Mouse (Mus musculus) midbrain, embryonic 10.5 days (tissue): ENCODE measurements at regions not wholly inside any gene's neighbourhood (a gene's known extent, or its start where the extent isn't known, plus 50 kb on each side); places are given as distances from the start of the nearest gene placed in this dataset.

ENCODE experiments used
- DNase-seq: peaks from one replicate; pipeline ENCODE4 v3.0.0-alpha.2; 2017; ENCODE audit warnings: low spot score
- H3K27ac ChIP-seq: fragments of 300-500 bp; sonication (generic); replicated peaks from 2 replicates; pipeline ENCODE4 v1.5.1; 2016; ENCODE audit warnings: mild to moderate bottlenecking
- H3K27me3 ChIP-seq: fragments of 300-500 bp; sonication (generic); 2 replicates; pipeline ENCODE4 v1.6.1; 2016; ENCODE audit warnings: low read depth, mild to moderate bottlenecking; ENCODE audit not compliant: poor library complexity, severe bottlenecking
- H3K36me3 ChIP-seq: fragments of 300-500 bp; sonication (generic); 2 replicates; pipeline ENCODE4 v1.6.1; 2016; ENCODE audit warnings: mild to moderate bottlenecking, moderate library complexity
- H3K4me1 ChIP-seq: fragments of 300-500 bp; sonication (generic); 2 replicates; pipeline ENCODE4 v1.6.1; 2016
- H3K4me3 ChIP-seq: fragments of 300-500 bp; sonication (generic); 2 replicates; pipeline ENCODE4 v1.5.1; 2016; ENCODE audit warnings: mild to moderate bottlenecking, moderate library complexity
- H3K9me3 ChIP-seq: fragments of 300-500 bp; sonication (generic); replicated peaks from 2 replicates; pipeline ENCODE4 v1.6.1; 2016; ENCODE audit warnings: mild to moderate bottlenecking
- WGBS: fragments of 180-500 bp; shearing (Covaris S2); methylation state at CpG from one replicate; pipeline ENCODE4 v1.1.7; 2016; 5-methylcytosine and 5-hydroxymethylcytosine counted together

DNA sequence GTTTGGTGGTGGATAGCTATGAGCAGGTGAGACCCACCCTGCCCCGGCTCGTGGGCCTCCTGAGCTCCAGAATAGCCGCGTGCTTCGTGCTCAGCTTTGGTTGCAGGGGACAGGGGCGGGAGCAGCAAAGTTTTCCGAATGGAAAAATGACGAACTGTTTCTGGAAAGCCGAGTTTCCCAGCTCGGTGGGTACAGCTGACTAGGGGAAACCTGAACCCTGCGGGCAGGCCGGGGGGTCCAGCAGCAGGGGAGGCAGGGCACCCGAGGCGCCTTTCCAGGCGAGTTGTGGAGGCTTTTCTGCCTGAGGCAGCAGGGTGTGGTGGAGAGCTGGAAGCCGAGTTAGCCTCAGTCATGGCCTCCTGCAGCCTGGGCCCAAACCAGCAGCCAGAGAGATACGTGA lies 88.8 kb upstream of the 1600014C23Rik start:
- peaks cover 14% of the 10 kb centered on the region for H3K4me1 ChIP-seq
- no peak overlapping the region for H3K27ac ChIP-seq
- H3K36me3 ChIP-seq: no peaks in the 10 kb centered on the region
- H3K4me3 ChIP-seq: no peak overlapping the region
- no peak for DNase-seq
- 84% methylated on average over 17 of the region's 17 CpGs for whole genome bisulfite sequencing
- H3K27me3 ChIP-seq: no peaks in the 10 kb centered on the region
- H3K9me3 ChIP-seq: no peaks in the 10 kb centered on the region

DNA sequence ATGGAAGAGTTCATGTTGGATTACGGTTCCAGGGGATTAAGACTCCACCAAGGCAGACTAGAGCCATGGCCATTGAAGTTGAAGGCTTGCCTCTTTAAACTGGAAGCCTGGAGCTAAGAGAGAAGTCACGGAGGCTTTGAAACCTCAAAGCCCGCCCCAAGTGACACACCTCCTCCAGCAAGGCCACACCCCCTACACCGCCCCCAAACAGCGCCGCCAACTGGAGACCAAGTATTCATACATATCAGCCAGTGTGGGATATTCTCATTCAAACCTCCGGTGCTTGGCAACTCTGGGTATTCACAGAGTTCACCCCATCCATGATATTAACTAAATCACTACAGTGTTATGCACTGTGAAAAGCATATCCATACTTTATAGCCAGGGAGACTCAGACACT lies 87.7 kb upstream of the 1600014C23Rik start:
- no peaks in the 10 kb centered on the region for H3K27me3 ChIP-seq
- WGBS: 93% methylated on average over 7 of the region's 7 CpGs

DNA sequence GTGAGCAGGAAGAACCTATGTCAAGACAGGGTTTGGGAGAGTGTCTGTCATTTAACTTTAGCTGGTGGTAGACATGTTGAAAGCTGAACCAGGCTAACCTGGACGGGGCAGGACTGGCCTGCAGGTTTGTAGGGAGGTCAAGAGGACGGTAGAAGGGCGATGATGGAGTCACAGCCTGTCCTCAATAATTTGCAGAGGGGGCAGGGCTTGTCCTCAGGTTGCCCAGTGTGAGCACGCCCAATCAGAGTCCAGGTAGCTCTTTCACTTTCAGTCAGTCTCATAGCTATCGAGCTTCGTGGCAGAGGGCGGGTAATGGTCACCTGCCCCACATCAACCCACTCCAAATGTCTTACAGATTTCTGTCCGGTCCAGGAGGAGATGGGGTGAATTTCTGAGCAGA lies 85.5 kb upstream of the 1600014C23Rik start:
- H3K27me3 ChIP-seq: peaks cover 7% of the 10 kb centered on the region; the same call in 1 of the 2 replicates
- no peak for DNase-seq
- no peaks in the 10 kb centered on the region for H3K36me3 ChIP-seq
- 92% methylated on average over 8 of the region's 8 CpGs for WGBS
- no peak overlapping the region for H3K4me3 ChIP-seq
- H3K27ac ChIP-seq: no peak overlapping the region
- peaks cover 13% of the 10 kb centered on the region for H3K4me1 ChIP-seq
- no peaks in the 10 kb centered on the region for H3K9me3 ChIP-seq

More for the DNA sequence above, 87.7 kb upstream of the 1600014C23Rik start:
- H3K4me3 ChIP-seq: no peak overlapping the region
- H3K4me1 ChIP-seq: peaks cover 14% of the 10 kb centered on the region
- no peaks in the 10 kb centered on the region for H3K36me3 ChIP-seq
- no peak for DNase-seq
- no peak overlapping the region for H3K27ac ChIP-seq
- no peaks in the 10 kb centered on the region for H3K9me3 ChIP-seq

DNA sequence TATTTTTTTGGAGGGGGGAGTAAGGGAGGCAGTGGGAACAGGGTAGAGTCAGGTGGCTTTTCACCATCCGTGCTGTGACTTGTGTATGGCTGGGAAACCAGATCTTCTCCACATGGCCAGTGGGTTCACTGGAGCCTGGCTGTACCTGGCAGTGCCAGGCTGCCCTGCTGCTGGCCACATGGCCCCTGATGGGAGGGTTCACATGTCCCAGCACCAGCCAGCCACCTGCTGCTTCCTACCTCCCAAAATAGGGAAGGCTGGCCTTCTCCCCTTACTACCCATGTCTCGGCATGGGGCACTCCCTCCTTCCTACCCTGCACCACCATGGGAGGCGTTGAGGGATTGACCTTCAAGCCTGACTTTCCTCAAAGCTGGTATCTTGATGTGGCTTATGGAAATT lies 82.9 kb upstream of the 1600014C23Rik start:
- H3K9me3 ChIP-seq: no peaks in the 10 kb centered on the region
- H3K4me3 ChIP-seq: no peak overlapping the region
- no peaks in the 10 kb centered on the region for H3K36me3 ChIP-seq
- DNase-seq: no peak
- H3K27ac ChIP-seq: no peak overlapping the region
- H3K4me1 ChIP-seq: peaks cover 13% of the 10 kb centered on the region
- peaks cover 13% of the 10 kb centered on the region; the same call in 1 of the 2 replicates for H3K27me3 ChIP-seq
- whole genome bisulfite sequencing: 77% methylated on average over 3 of the region's 3 CpGs

DNA sequence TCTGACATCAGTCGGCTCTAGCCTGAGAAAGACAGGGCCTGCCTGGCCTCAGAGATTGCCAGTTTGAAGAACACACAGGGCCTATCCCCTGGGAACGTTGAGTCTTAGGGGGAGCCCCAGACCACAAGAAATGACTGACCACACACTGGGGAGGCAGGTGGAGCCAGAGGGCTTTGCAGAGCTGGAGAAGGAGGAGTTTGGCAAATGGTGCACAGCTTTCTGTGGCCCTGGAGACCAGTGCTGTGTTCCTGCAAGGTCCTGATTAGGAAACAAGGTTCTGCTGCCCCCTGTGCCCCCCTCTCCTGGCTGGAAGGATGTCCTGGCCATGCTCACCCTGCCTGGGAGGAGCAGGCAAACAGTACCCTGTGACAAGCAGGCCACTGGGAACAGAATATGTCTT lies 82.2 kb upstream of the 1600014C23Rik start:
- H3K4me3 ChIP-seq: no peak overlapping the region
- no peaks in the 10 kb centered on the region for H3K9me3 ChIP-seq
- no peak for DNase-seq
- 0 out of 2 replicates have a peak overlapping the region, but pooled peaks have one; percentile 24 for H3K27ac ChIP-seq
- H3K4me1 ChIP-seq: peaks cover 13% of the 10 kb centered on the region
- WGBS: 42% methylated on average over 2 of the region's 2 CpGs
- H3K27me3 ChIP-seq: peaks cover 13% of the 10 kb centered on the region; the same call in 1 of the 2 replicates
- no peaks in the 10 kb centered on the region for H3K36me3 ChIP-seq

DNA sequence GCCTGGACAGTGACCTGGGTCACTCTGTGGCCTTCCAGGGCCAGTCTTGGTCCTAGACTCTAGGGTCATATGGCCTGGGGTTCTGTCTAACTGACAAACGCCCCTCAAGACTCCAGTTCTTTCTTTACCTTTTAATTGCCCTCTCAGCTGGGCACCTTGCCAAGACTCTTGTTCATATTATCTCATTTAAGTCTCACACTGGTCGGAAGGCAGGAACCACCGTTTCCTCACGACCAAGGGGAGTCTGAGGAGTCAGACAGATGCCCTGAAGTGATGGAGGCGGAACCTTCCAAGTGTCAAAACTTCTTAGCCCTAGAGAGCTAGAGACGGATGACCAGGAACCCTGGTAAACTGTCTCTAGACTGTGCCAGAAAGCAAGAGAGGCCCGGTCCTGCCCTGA lies 81.7 kb upstream of the 1600014C23Rik start:
- Histone ChIP-seq H3K27ac (no peak overlapping the region), H3K36me3 (no peaks in the 10 kb centered on the region), H3K4me1 (peaks cover 13% of the 10 kb centered on the region), H3K9me3 (no peaks in the 10 kb centered on the region), H3K27me3 (peaks cover 13% of the 10 kb centered on the region; the same call in 1 of the 2 replicates), H3K4me3 (no peak overlapping the region)
- DNase-seq: no peak
- 71% methylated on average over 7 of the region's 7 CpGs for WGBS

DNA sequence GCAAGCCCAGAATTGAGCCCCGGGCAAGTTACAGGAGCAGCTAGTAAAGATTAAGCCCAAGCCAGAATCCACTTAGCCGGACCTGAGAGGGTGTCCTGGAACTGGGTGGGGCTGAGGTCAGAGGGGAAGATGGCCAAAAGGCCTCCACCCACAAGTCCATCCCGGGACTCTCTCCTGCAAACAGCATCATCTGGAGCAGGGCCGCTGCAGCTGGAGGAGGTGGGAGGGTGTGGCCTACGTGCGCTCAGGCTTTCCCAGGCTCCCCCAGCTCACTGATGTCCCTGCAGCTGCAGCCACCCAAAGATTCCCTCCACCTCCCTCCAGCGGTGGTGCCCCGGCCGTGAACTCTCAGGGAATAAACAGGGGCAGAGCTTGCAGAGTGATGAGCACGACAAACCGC lies 80.9 kb upstream of the 1600014C23Rik start:
- Histone ChIP-seq H3K36me3 (no peaks in the 10 kb centered on the region), H3K4me3 (no peak overlapping the region), H3K27me3 (peaks cover 13% of the 10 kb centered on the region; the same call in 1 of the 2 replicates), H3K4me1 (peaks cover 13% of the 10 kb centered on the region), H3K27ac (0 out of 2 replicates have a peak overlapping the region, but pooled peaks have one; percentile 5), H3K9me3 (no peaks in the 10 kb centered on the region)
- 27% methylated on average over 11 of the region's 11 CpGs for WGBS
- no peak for DNase-seq

DNA sequence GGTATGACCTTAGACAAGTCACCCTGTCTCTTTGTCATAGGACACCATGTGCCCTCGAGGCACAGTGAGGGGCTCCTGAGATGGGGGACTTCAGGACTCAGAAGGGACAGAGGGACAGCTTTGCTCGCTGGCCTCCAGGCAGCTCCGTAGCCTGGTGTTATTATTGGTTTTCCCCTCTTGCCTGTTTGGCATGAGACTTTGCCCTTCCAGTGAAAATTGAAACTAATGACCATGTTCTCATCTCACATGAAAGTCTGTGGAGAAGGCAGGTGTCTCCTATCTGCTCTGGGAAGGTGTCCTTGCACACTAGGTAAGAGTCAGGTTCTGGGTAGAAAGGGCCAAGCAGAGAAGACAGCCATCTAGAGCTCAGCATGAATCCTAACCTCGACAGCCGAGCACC lies 80.3 kb upstream of the 1600014C23Rik start:
- H3K9me3 ChIP-seq: no peaks in the 10 kb centered on the region
- no peaks in the 10 kb centered on the region for H3K36me3 ChIP-seq
- WGBS: 70% methylated on average over 5 of the region's 5 CpGs
- H3K4me1 ChIP-seq: peaks cover 13% of the 10 kb centered on the region
- H3K4me3 ChIP-seq: no peak overlapping the region
- no peak for DNase-seq
- H3K27me3 ChIP-seq: peaks cover 13% of the 10 kb centered on the region; the same call in 1 of the 2 replicates
- no peak overlapping the region for H3K27ac ChIP-seq

DNA sequence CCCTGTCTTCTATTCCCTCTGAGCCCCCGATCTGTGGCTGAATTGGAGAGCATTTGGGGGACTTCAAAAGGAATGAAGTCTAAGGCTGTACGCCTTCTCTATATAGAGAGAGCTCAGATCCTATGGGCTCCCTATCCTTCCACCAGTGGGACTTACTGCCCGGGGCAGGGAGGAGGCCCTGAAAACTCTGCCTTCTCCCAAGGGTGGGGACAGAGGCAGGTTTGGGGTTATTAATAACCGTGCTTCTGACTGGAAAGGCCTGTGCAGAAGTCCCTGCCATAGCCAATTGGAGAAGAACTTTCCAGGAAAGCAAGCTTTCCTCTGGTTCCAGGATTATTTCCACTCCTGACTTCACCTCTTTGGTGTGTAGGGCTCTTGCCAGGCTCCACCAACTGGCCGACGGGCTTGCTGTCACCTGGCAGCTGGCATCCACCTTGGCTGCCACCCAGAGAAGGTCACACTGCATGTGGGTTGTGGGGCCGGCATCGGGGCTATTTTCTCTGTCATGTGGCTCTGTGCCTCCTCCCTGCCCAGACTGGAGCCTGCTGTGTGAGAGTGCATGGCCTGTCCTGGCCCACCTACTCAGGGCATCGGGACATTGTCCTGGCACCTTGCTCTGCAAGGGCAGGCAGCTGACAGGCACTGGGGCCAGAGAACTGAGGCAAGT lies 78.8 kb upstream of the 1600014C23Rik start:
- Histone ChIP-seq H3K4me3 (no peak overlapping the region), H3K27ac (peak overlapping the region; percentile 50), H3K36me3 (no peaks in the 10 kb centered on the region), H3K4me1 (peaks cover 18% of the 10 kb centered on the region), H3K27me3 (peaks cover 16% of the 10 kb centered on the region; the same call in 1 of the 2 replicates), H3K9me3 (no peaks in the 10 kb centered on the region)
- 89% methylated on average over 9 of the region's 9 CpGs for WGBS
- DNase-seq: no peak

DNA sequence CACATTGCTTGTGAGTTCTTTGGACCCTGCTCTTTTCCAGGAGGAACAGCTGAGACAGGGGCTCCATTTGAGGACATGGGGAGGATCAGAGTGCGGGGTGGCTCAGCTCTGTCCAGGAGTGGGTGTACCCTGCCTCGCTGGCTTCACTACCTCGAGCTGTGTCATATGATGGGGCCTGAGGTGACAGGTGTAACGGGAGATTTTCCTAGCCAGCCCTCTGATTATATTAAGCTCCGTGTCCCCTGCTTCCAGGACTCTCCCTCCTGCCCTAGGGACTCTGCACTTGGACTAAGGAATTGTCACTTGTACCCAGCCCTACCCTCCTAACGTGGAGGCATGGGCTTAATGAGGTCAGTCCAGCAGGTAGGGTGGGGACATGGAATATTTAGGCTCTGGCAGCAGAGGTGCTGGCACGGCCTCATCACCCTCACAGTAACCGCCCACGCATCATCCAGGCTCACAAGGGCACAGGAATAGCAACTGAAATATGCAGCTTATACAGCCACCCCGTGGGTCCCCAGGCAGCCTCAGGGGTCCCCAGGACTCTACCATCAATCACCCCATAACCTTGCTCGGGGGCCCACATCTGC lies 78.1 kb upstream of the 1600014C23Rik start:
- Histone ChIP-seq H3K4me1 (peaks cover 25% of the 10 kb centered on the region), H3K9me3 (no peaks in the 10 kb centered on the region), H3K4me3 (no peak overlapping the region), H3K27ac (no peak overlapping the region), H3K36me3 (no peaks in the 10 kb centered on the region), H3K27me3 (peaks cover 23% of the 10 kb centered on the region; the same call in 1 of the 2 replicates)
- 81% methylated on average over 11 of the region's 11 CpGs for WGBS
- DNase-seq: no peak

DNA sequence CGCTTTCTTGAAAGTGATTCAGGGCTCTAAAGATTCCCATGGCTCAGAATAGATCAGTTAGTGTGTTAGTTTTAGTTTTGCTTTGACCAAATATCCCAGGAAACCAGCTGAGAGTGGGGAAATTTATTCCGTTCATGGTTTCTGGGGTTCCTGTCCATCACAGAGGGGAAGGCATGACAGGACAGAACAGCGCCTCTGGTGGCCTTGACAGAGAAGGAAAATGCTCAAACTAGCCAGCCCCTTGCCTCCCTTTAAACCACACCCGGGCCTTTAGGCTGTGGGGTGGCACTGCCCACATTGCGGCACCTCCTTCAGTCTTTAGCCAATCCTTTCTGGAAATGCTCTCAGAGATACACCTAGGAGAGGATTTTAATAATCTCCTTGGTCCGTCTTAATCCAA lies 76.1 kb upstream of the 1600014C23Rik start:
- WGBS: 90% methylated on average over 6 of the region's 6 CpGs
- Histone ChIP-seq H3K36me3 (no peaks in the 10 kb centered on the region), H3K27ac (no peak overlapping the region), H3K4me3 (no peak overlapping the region), H3K27me3 (peaks cover 39% of the 10 kb centered on the region), H3K9me3 (no peaks in the 10 kb centered on the region), H3K4me1 (peaks cover 35% of the 10 kb centered on the region)
- DNase-seq: no peak

DNA sequence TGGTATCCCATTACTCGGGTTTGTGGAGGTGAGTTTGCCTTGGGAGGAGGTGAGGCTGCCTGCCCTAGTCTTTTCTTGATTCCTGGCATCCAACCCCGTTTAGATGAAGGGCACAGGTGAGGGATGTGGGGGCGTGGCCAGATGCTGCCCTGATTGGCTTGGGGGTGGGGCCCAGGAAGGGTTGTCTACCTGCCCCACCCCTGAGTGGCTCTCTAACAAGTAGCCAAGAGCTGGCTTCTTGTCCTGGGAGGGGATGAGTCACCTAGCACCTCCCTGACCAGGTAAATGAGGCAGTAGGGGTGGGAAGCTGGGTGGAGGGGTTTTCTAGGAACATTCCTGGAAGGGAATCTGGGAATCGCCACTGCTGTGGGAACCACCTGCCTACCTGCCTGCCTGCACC lies 74.7 kb upstream of the 1600014C23Rik start:
- no peak for DNase-seq
- Histone ChIP-seq H3K27ac (no peak overlapping the region), H3K36me3 (no peaks in the 10 kb centered on the region), H3K9me3 (no peaks in the 10 kb centered on the region), H3K4me1 (peaks cover 36% of the 10 kb centered on the region), H3K27me3 (peaks cover 43% of the 10 kb centered on the region), H3K4me3 (no peak overlapping the region)
- 66% methylated on average over 4 of the region's 4 CpGs for WGBS

DNA sequence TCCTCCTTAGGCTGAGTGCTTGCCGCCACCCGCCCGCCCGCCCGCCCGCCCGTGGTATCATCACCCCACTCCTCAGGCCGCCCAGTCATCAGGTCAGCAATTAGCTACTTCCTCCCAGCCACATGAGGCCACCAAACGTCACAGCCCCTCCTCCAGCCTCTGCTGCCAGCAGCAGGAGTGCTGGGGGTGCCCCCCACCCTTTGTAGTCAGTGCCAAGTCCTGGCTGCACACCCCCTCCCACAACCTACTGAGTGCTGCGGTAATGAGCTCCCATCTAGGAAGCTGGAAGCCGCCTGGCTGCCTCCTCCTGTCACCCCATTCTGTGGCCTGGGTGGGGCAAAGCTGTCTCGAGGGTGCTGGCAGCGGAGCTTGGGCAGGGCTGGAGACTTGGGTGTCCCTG lies 73.8 kb upstream of the 1600014C23Rik start:
- Histone ChIP-seq H3K4me1 (peaks cover 36% of the 10 kb centered on the region), H3K27ac (peak overlapping the region; percentile 77), H3K4me3 (no peak overlapping the region), H3K27me3 (peaks cover 44% of the 10 kb centered on the region), H3K9me3 (no peaks in the 10 kb centered on the region), H3K36me3 (no peaks in the 10 kb centered on the region)
- DNase-seq: no peak
- WGBS: 74% methylated on average over 13 of the region's 13 CpGs
